Mouse (Mus musculus): ENCODE measurements at regions not wholly inside any gene's neighbourhood (a gene's known extent, or its start where the extent isn't known, plus 50 kb on each side); places are given as distances from the start of the nearest gene placed in this dataset.

GRCm38 (mm10) chr1:187448173-187448572 lies 160.4 kb upstream of the Esrrg start:
- no peak for TF ChIP-seq POLR2A (IDR thresholded peaks at IDR 0.05; ENCODE audit: low read depth, low read length)
- peak; percentile 70; the same call in 1 of the 2 replicates for TF ChIP-seq CTCF (IDR thresholded peaks at IDR 0.05; ENCODE audit: extremely low read depth, insufficient read length, insufficient replicate concordance, low read depth, low read length)
